Mouse (Mus musculus) intestine, embryonic 15.5 days (tissue): ENCODE data around the gene Ninj2. TPM values are rescaled to one million over a fixed set of nuclear protein-coding genes. Genes with fewer than 3 reads are reported as not detected.

Experiments used
- ATAC-seq: fragments of 200-750 bp; cut with Nextera tagmentation; 2 replicates; pipeline ENCODE4 v1.8.0; 2017; ENCODE audit warnings: moderate TSS enrichment, moderate library complexity
- H3K27ac ChIP-seq: fragments of 300-500 bp; sonication (generic); 2 replicates; pipeline ENCODE4 v1.5.1; 2015; ENCODE audit warnings: mild to moderate bottlenecking, inconsistent platforms
- H3K27me3 ChIP-seq: fragments of 300-500 bp; sonication (generic); replicated peaks from 2 replicates; pipeline ENCODE4 v1.6.1; 2015; ENCODE audit warnings: inconsistent platforms
- H3K36me3 ChIP-seq: fragments of 300-500 bp; sonication (generic); 2 replicates; pipeline ENCODE4 v1.6.1; 2015; ENCODE audit warnings: inconsistent platforms
- H3K4me1 ChIP-seq: fragments of 300-500 bp; sonication (generic); replicated peaks from 2 replicates; pipeline ENCODE4 v1.6.1; 2015; ENCODE audit warnings: inconsistent platforms
- H3K4me2 ChIP-seq: fragments of 300-500 bp; sonication (generic); replicated peaks from 2 replicates; pipeline ENCODE4 v1.6.1; 2015; ENCODE audit warnings: mild to moderate bottlenecking, inconsistent platforms
- H3K4me3 ChIP-seq: fragments of 300-500 bp; sonication (generic); replicated peaks from 2 replicates; pipeline ENCODE4 v1.5.1; 2015; ENCODE audit warnings: inconsistent platforms
- H3K9ac ChIP-seq: fragments of 300-500 bp; sonication (generic); 2 replicates; pipeline ENCODE4 v1.6.1; 2015; ENCODE audit warnings: inconsistent platforms
- H3K9me3 ChIP-seq: fragments of 300-500 bp; sonication (generic); 2 replicates; pipeline ENCODE4 v1.6.1; 2016; ENCODE audit warnings: inconsistent platforms
- WGBS: fragments of 180-500 bp; shearing (Covaris S2); methylation state at CpG from one replicate; pipeline ENCODE4 v1.1.7; 2015; 5-methylcytosine and 5-hydroxymethylcytosine counted together
- polyA plus RNA-seq: library from polyadenylated mRNA; unstranded; fragments of >200 nt; fragmentation: Nextera tagmentation; extraction: Ambion mirVana; gene quantifications from 2 replicates; pipeline ENCODE4 v1.2.1, GENCODE M21; 2015

Ninj2 gene
- polyA plus RNA-seq, 1 experiment from 2014 or later: not detected

DNA sequence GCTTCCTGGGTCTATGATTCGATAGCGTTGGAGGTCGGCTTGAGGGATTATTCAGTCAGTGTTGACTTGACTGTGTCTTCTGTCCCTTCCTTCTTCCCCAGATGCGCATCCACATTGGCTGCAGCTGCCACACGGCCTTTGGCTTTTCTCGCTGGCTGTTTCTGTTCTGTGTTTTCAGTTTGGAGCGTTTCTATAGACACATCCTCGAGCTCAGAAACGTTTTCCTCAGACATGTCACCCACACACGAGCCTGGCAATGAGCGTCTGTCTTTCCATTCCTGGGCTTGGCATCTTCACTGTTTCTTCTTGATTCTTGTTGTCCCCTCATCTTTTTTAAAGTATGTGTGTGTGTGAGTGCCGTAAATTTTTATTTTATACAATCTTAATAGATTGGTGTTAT lies 8.1 kb downstream of the Ninj2 start:
- Histone ChIP-seq H3K27me3 (no peaks in the 10 kb centered on the region), H3K9ac (no peak overlapping the region), H3K4me1 (no peaks in the 10 kb centered on the region), H3K4me2 (no peak overlapping the region), H3K36me3 (no peaks in the 10 kb centered on the region), H3K4me3 (no peak overlapping the region), H3K27ac (no peak overlapping the region), H3K9me3 (no peaks in the 10 kb centered on the region)
- ATAC-seq: no peak
- WGBS: 76% methylated on average over 12 of the region's 12 CpGs

DNA sequence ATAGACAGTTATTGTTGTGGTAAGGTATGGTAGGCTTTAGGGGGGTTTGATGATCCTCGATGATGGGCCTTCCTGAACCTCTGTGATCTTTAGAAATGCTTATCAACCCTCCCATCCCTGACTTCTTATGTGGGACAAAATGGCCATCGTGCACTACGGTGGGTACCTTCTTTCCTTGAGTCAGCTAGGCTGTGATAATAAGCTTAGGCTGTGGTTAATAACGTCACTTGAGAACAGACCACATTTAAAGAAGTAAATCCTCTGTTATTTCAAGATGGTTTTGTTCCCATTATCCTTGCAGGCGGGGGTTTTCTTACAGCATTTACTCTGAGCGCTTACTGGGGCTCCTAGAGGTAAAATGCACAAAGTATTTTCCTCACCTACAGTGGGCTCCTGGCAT lies 8.8 kb downstream of the Ninj2 start:
- H3K9ac ChIP-seq: no peak overlapping the region
- H3K27ac ChIP-seq: no peak overlapping the region
- no peaks in the 10 kb centered on the region for H3K9me3 ChIP-seq
- no peak for ATAC-seq
- no peaks in the 10 kb centered on the region for H3K4me1 ChIP-seq
- H3K36me3 ChIP-seq: no peaks in the 10 kb centered on the region
- WGBS: 83% methylated on average over 6 of the region's 6 CpGs
- no peak overlapping the region for H3K4me2 ChIP-seq
- H3K4me3 ChIP-seq: no peak overlapping the region
- no peaks in the 10 kb centered on the region for H3K27me3 ChIP-seq

DNA sequence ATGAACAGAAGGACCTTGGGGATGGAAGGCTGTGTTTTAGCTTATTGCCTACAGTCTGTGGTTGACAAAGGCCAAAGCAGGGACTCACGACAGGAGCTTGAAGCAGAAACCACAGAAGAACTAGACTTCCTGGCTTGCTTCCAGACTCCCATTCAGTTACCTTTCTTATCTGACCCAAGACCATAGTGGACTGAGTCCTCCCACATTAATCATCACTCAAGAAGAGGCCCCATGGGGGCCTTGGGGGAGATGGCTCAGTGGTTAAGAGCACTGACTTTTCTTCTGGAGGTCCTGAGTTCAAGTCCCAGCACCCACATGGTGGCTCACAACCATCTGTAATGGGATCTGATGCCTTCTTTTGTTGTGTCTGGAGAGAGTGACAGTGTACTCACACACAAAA lies 10.0 kb downstream of the Ninj2 start:
- Histone ChIP-seq H3K27ac (no peak overlapping the region), H3K27me3 (no peaks in the 10 kb centered on the region), H3K4me2 (no peak overlapping the region), H3K9ac (no peak overlapping the region), H3K9me3 (no peaks in the 10 kb centered on the region), H3K36me3 (no peaks in the 10 kb centered on the region), H3K4me1 (no peaks in the 10 kb centered on the region), H3K4me3 (no peak overlapping the region)
- WGBS: 24% methylated on average over 1 of the region's 1 CpGs
- no peak for ATAC-seq

DNA sequence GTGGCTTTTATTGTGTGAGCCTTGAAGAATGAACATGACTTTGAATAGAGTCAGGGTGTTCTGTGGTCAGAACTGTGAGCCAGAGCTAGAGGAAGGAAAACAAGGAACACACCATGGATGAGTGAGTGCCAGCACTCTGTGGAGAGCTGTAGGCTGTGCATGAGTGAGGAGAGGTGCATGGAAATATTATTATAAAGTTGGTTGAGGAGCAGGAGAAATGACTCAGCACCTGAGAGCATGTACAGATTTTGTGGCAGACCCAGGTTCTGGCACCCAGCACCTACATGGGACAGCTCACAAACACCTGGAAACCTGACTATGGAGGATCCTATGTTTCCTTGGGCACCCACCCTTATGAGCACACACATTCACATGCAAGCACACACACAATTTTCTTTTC lies 11.9 kb downstream of the Ninj2 start:
- H3K36me3 ChIP-seq: no peaks in the 10 kb centered on the region
- H3K27ac ChIP-seq: no peak overlapping the region
- no peaks in the 10 kb centered on the region for H3K9me3 ChIP-seq
- no peak overlapping the region for H3K4me3 ChIP-seq
- H3K4me2 ChIP-seq: no peak overlapping the region
- H3K4me1 ChIP-seq: peaks cover 5% of the 10 kb centered on the region; the same call in 1 of the 2 replicates
- no peaks in the 10 kb centered on the region for H3K27me3 ChIP-seq
- ATAC-seq: no peak
- H3K9ac ChIP-seq: no peak overlapping the region

DNA sequence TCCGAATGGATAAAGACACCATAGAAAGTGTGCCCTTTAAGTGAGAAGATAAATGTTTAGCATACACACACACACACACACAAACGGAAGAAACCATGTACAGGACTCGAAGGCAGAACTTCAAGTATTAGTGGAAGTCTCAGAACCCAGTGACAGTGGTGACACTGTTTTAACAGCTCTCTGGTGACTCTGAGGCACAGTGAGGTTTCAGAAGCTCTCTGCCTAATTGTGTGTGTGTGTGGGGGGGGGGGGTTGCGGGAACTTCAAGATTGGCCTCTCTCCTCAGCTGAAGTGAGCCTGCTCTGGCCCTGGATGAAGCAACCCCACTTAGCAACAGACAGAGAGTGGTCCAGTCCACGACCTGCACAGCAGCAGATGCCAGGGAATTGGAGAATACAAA lies 14.4 kb downstream of the Ninj2 start:
- Histone ChIP-seq H3K27me3 (no peaks in the 10 kb centered on the region), H3K4me3 (no peak overlapping the region), H3K36me3 (no peaks in the 10 kb centered on the region), H3K4me1 (peaks cover 8% of the 10 kb centered on the region), H3K9ac (no peak overlapping the region), H3K9me3 (no peaks in the 10 kb centered on the region), H3K27ac (no peak overlapping the region), H3K4me2 (no peak overlapping the region)
- 60% methylated on average over 5 of the region's 5 CpGs for WGBS
- no peak for ATAC-seq

DNA sequence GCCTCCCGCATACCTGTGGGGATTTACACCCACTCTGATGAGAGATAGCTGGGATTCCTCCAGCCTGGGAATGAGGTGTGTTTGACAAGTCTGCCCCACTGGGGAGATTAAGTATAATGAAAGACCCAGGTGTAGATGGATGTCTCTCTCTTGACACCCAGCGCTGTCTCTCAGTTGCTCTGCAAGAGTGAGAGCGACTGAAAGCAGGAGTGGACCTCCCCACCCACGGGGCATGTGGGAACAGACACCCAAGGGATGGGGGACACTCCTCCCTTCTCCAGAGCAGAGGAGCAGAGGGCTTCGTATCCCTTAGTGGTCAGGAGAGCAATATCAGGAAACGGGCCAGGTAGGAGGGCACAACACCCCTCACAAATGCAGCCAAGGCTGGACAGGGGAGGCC lies 14.9 kb downstream of the Ninj2 start:
- H3K4me1 ChIP-seq: peaks cover 8% of the 10 kb centered on the region
- H3K9me3 ChIP-seq: no peaks in the 10 kb centered on the region
- no peak overlapping the region for H3K4me3 ChIP-seq
- WGBS: 59% methylated on average over 6 of the region's 6 CpGs
- no peak overlapping the region for H3K27ac ChIP-seq
- no peaks in the 10 kb centered on the region for H3K27me3 ChIP-seq
- no peak overlapping the region for H3K4me2 ChIP-seq
- H3K9ac ChIP-seq: no peak overlapping the region
- no peak for ATAC-seq
- no peaks in the 10 kb centered on the region for H3K36me3 ChIP-seq

DNA sequence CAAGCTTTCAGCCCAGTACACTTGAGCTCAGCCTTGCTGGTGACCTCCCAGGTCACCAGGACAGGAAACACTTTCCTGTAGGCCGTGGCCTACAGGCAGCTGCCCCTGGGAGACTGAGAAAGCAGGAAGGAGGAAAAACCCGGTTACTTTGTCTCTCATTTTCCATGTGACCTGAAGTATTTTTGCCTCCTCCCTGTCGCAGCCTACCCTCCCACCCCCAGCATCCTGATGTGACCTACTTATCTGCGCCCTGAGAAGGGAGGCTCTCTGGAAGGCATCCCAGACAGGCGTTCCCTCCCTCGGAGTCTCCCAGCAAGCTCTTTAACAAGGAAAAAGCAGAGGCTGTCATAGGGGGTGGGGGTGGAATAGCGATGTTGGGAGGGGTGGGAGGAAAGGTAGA lies 16.0 kb downstream of the Ninj2 start:
- 21% methylated on average over 7 of the region's 7 CpGs for WGBS
- no peak overlapping the region for H3K9ac ChIP-seq
- no peak overlapping the region for H3K27ac ChIP-seq
- H3K9me3 ChIP-seq: no peaks in the 10 kb centered on the region
- no peak overlapping the region for H3K4me3 ChIP-seq
- no peak overlapping the region for H3K4me2 ChIP-seq
- H3K27me3 ChIP-seq: no peaks in the 10 kb centered on the region
- H3K36me3 ChIP-seq: no peaks in the 10 kb centered on the region
- no peak for ATAC-seq
- peaks cover 8% of the 10 kb centered on the region for H3K4me1 ChIP-seq

DNA sequence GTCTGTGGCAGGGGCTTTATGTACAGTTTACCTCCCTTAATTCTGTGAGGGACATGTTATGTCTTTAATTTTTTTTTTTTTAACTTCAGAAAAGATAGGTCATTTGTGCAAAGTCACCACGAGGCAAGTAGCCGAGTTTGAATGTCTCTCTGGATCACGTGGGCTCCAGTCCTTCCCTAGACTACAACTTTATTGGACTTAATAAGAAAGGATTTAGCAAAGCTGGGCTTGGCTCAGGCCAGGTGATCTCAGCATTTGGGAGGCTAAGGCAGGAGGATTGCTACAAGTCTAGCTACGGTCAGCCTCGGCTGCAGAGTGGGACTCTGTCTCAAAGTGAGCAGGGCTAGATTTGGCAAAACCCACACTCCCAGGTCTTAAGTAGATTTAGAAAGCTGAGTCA lies 16.8 kb downstream of the Ninj2 start:
- Histone ChIP-seq H3K9ac (no peak overlapping the region), H3K4me3 (no peak overlapping the region), H3K36me3 (no peaks in the 10 kb centered on the region), H3K4me2 (no peak overlapping the region), H3K27ac (no peak overlapping the region), H3K9me3 (no peaks in the 10 kb centered on the region), H3K27me3 (no peaks in the 10 kb centered on the region), H3K4me1 (peaks cover 8% of the 10 kb centered on the region)
- WGBS: 88% methylated on average over 5 of the region's 5 CpGs
- ATAC-seq: no peak

DNA sequence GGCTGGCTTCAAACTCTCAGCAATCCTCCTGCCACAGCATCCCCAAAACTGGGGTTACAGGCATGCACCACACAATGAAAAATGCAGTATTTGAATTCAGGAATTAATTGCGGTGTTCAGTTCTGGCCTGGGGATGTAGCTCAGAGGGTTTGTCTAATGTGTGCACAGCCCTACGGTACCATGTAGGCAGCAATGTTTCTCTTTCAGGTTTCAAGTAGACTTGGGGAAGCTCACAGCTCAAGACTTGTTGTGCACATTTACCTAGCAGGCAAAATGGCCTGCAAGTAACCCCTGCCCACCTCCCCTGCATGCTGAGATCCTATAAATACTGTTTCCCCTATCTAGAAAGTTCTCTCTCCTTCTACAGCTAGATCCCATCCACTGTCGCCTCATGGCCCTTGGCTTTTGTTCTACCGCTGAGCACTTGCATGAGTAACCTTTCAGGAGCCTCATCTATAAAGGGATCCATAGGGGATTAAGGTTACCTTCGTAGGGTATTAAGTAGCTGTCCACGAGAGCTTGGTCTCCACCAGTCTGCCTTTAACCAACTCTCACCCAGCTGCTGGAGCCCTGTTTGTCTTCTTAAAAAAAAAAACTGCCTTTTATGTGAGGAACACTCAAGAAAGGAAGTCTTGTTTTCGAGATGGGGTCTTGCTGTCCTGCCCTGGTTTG lies 17.7 kb downstream of the Ninj2 start:
- H3K9me3 ChIP-seq: no peaks in the 10 kb centered on the region

DNA sequence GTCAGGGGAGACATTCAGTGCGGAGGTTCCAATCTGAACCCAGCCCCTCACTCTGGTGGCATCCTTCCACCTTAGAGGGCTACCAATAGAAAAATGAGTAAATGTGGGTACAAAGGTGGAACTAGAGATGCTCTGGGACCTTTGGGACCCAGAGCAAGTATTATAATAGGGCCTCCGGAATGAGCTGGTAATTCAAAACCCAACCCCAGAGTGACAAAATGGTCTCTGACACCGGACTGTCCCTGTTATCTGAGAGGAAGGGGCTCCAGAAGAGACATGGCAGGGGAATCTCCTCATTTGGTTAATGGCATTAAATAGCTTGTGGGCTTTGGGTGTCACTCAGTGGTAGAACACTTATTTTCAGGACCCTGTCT lies 18.2 kb downstream of the Ninj2 start:
- no peak overlapping the region for H3K4me2 ChIP-seq

More for the DNA sequence above, 17.7 kb downstream of the Ninj2 start:
- H3K9ac ChIP-seq: no peak overlapping the region
- no peak for ATAC-seq
- no peaks in the 10 kb centered on the region for H3K36me3 ChIP-seq
- H3K27me3 ChIP-seq: no peaks in the 10 kb centered on the region
- H3K4me1 ChIP-seq: peaks cover 8% of the 10 kb centered on the region
- H3K27ac ChIP-seq: no peak overlapping the region
- no peak overlapping the region for H3K4me3 ChIP-seq
- no peak overlapping the region for H3K4me2 ChIP-seq
- WGBS: 81% methylated on average over 7 of the region's 7 CpGs

DNA sequence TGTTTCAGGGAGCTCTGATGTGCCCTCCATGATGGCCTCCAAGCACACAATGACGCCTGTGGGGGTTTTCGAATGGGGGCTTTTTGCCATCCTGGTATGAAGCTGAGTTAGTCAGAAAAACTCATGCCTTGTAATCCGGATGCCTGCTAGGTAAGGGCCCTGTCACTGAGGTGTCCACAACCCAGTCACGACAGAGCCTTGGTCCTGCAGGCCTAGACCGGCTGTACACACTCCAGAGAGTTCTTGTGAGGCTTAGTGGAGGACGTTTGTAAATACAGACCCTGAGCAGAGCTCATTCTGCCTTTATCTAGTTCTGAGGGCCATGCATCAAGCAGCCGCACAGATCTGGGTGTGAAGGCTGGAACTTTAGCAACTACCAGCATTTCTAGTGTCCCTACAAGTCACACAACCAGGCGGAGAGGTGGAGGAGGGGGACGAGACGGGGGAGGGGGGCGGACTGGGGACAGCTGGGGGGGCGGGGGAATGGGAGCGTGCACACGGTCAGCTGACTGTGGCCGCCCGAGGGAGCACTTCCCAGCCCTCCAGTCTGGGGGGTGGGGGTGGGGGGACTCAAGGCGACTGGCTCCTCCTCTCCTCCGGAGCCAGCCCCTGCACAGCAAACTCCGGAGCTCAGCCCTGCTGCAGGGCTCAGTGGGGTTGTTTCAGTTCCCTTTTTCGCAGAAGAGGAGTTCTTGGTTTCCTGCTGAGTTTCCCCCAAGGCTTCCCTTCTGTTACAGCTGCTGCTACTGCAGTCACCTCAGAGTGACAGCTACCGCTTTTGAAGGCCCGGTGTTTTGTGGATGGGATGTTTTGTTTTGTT lies 19.0 kb downstream of the Ninj2 start:
- Histone ChIP-seq H3K9ac (peak overlapping the region; percentile 30; the same call in 1 of the 2 replicates), H3K4me1 (peaks cover 8% of the 10 kb centered on the region), H3K9me3 (no peaks in the 10 kb centered on the region), H3K36me3 (no peaks in the 10 kb centered on the region), H3K4me3 (peak overlapping the region; percentile 17), H3K27me3 (no peaks in the 10 kb centered on the region), H3K27ac (peak overlapping the region; percentile 84), H3K4me2 (peak overlapping the region; percentile 54)
- peak; percentile 96 for ATAC-seq
- 10% methylated on average over 21 of the region's 22 CpGs for WGBS

More for the DNA sequence above, 18.2 kb downstream of the Ninj2 start:
- Histone ChIP-seq H3K27ac (no peak overlapping the region), H3K9ac (no peak overlapping the region), H3K27me3 (no peaks in the 10 kb centered on the region), H3K4me1 (peaks cover 8% of the 10 kb centered on the region), H3K4me3 (no peak overlapping the region), H3K36me3 (no peaks in the 10 kb centered on the region), H3K9me3 (no peaks in the 10 kb centered on the region)
- 82% methylated on average over 3 of the region's 3 CpGs for WGBS
- ATAC-seq: no peak

DNA sequence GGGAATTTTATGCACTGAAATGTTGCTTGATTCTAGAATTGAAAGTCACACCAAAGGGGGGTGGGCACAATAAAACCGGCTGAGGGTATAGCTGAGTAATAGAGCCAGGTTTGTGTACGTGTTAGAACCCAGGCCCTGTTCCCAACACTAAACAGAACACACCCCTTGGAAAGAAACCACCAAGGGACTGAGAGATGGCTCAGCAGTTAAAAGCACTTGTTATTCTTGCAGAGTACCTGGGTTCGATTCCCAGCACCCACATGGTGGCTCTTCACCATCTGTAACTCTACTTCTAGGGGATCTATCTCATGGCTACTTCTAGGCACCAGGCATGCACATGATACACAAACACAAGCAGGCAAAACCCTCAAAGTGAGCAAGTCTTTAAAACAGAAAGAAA lies 20.7 kb downstream of the Ninj2 start:
- peaks cover 8% of the 10 kb centered on the region for H3K4me1 ChIP-seq
- H3K9me3 ChIP-seq: no peaks in the 10 kb centered on the region
- no peak overlapping the region for H3K4me3 ChIP-seq
- 94% methylated on average over 3 of the region's 3 CpGs for WGBS
- H3K9ac ChIP-seq: no peak overlapping the region
- no peaks in the 10 kb centered on the region for H3K27me3 ChIP-seq
- no peaks in the 10 kb centered on the region for H3K36me3 ChIP-seq
- no peak for ATAC-seq
- peak overlapping the region; percentile 51; the same call in 1 of the 2 replicates for H3K27ac ChIP-seq
- no peak overlapping the region for H3K4me2 ChIP-seq

DNA sequence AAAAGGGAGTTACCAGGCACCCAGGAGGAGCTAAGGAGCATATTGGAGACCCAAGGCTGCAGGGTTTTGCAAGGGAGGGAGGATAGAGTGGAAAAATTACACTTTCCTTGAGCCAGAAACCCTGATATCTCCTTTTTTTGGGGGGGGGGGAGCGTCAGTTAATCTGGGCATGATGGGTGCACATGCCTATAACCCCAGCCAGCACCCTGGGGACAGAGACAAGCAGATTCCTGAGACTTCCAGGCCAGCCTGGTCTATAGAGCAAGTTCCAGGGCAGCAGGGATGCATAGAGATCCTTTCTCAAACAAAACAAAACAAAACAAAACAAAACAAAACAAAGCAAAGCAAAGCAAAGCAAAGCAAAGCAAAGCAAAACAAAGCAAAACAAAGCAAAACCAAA lies 21.1 kb downstream of the Ninj2 start:
- H3K27ac ChIP-seq: peak overlapping the region; percentile 51
- no peak overlapping the region for H3K4me2 ChIP-seq
- no peak overlapping the region for H3K4me3 ChIP-seq
- ATAC-seq: no peak
- H3K9me3 ChIP-seq: no peaks in the 10 kb centered on the region
- WGBS: 58% methylated on average over 1 of the region's 1 CpGs
- peaks cover 4% of the 10 kb centered on the region for H3K4me1 ChIP-seq
- no peak overlapping the region for H3K9ac ChIP-seq
- no peaks in the 10 kb centered on the region for H3K36me3 ChIP-seq
- H3K27me3 ChIP-seq: no peaks in the 10 kb centered on the region
